Mouse (Mus musculus): ENCODE data around the gene Enpp1.

DNA sequence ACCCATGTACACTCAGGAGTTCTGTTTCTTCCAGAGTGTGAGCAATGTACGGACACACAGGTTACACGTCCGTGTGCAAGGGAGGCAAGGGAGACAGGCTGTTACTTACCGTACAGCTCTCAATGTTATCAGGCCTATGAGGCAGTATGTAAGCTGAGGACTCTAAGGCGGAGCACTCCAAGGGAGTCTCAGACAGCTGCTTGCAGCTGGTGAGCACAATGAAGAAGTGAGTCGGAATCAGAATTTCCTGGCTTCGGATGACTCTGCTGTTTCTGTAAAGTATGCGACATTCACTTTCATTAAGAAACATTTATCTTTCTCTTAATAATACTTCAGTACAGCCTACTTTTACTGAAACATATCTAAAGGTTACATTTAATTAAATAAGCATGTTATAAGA, 66.8 kb downstream of the Enpp1 start:
- TF ChIP-seq POLR2A (IDR thresholded peaks at IDR 0.05; ENCODE audit: insufficient read depth, low read depth, low read length) (no peak), CTCF (IDR thresholded peaks at IDR 0.05; ENCODE audit: insufficient read depth, low read depth, low read length) (no peak)
